Mouse (Mus musculus): ENCODE results near the gene Tra2b.
A peak's percentile ranks its signal among the peaks of the same experiment; 100 is the strongest.
"Not testable (repeated sequence)": the region's sequence is repeated elsewhere in the genome, so short reads cannot be mapped to it uniquely, and the experiment has no call there.

The Tra2b gene

GRCm38 (mm10) chr16:22265849-22266376 lies at the start of gene Tra2b:
Gene Tra2b (minus strand): TSS chr16:22266005.
- peak; percentile 98 for DNase-seq

- DNase-seq = no peak
Observed at GRCm38 (mm10) chr16:22310649-22311048, 44.8 kb upstream of the Tra2b start.

- peak; percentile 82 for DNase-seq
Observed at GRCm38 (mm10) chr16:22302606-22303005, 36.8 kb upstream of the Tra2b start.

GRCm38 (mm10) chr16:22301378-22301777 lies 35.6 kb upstream of the Tra2b start:
- no peak for DNase-seq

- no peak for DNase-seq
Observed at GRCm38 (mm10) chr16:22296901-22297300, 31.1 kb upstream of the Tra2b start.

- DNase-seq = not testable (repeated sequence)
Observed at GRCm38 (mm10) chr16:22294812-22295211, 29.0 kb upstream of the Tra2b start.

- no peak for DNase-seq
Observed at GRCm38 (mm10) chr16:22293600-22293999, 27.8 kb upstream of the Tra2b start.

GRCm38 (mm10) chr16:22292394-22292793 lies 26.6 kb upstream of the Tra2b start:
- DNase-seq = no peak

- no peak for DNase-seq
Observed at GRCm38 (mm10) chr16:22289643-22290042, 23.8 kb upstream of the Tra2b start.

- DNase-seq = no peak
Observed at GRCm38 (mm10) chr16:22286996-22287395, 21.2 kb upstream of the Tra2b start.

- no peak for DNase-seq
Observed at GRCm38 (mm10) chr16:22276536-22276935, 10.7 kb upstream of the Tra2b start.

- no peak for DNase-seq
Observed at GRCm38 (mm10) chr16:22275142-22275541, 9.3 kb upstream of the Tra2b start.

GRCm38 (mm10) chr16:22270491-22270890 lies 4.7 kb upstream of the Tra2b start:
- no peak for DNase-seq

- no peak for DNase-seq
Observed at GRCm38 (mm10) chr16:22266384-22266783, 579 bp upstream of the Tra2b start.

- peak; percentile 83 for DNase-seq
Observed at GRCm38 (mm10) chr16:22264962-22265848, 600 bp downstream of the Tra2b start.

GRCm38 (mm10) chr16:22264232-22264961 lies 1.4 kb downstream of the Tra2b start:
- DNase-seq = no peak

- no peak for DNase-seq
Observed at GRCm38 (mm10) chr16:22263124-22263523, 2.7 kb downstream of the Tra2b start.

- DNase-seq = no peak
Observed at GRCm38 (mm10) chr16:22261563-22261962, 4.2 kb downstream of the Tra2b start.

- DNase-seq = no peak
Observed at GRCm38 (mm10) chr16:22260423-22261143, 5.2 kb downstream of the Tra2b start.

GRCm38 (mm10) chr16:22252255-22252654 lies 13.6 kb downstream of the Tra2b start:
- not testable (repeated sequence) for DNase-seq

- DNase-seq = no peak
Observed at GRCm38 (mm10) chr16:22250307-22250706, 15.5 kb downstream of the Tra2b start.

GRCm38 (mm10) chr16:22249754-22250153 lies 16.1 kb downstream of the Tra2b start:
- DNase-seq = no peak
